Mouse (Mus musculus) heart, postnatal 0 days (tissue): ENCODE results near the gene Lipt1. TPM values are rescaled to one million over a fixed set of nuclear protein-coding genes. Genes with fewer than 3 reads are reported as not detected.
A peak's percentile ranks its signal among the peaks of the same experiment; 100 is the strongest.

ENCODE experiments used
- ATAC-seq: fragments of 200-750 bp; cut with Nextera tagmentation; 2 replicates; pipeline ENCODE4 v1.8.0; 2017; ENCODE audit warnings: low read depth, moderate number of reproducible peaks, moderate library complexity; ENCODE audit not compliant: insufficient read depth
- DNase-seq: peaks from one replicate; pipeline ENCODE4 v3.0.0-alpha.2; 2016; ENCODE audit warnings: low spot score
- H3K27ac ChIP-seq: fragments of 300-500 bp; sonication (generic); 2 replicates; pipeline ENCODE4 v1.5.1; 2014; ENCODE audit warnings: low read depth, mild to moderate bottlenecking
- H3K27me3 ChIP-seq: fragments of 300-500 bp; sonication (generic); 2 replicates; pipeline ENCODE4 v1.6.1; 2014; ENCODE audit warnings: low read length, mixed read lengths; ENCODE audit not compliant: control insufficient read depth, insufficient read depth
- H3K36me3 ChIP-seq: fragments of 300-500 bp; sonication (generic); replicated peaks from 2 replicates; pipeline ENCODE4 v1.6.1; 2014; ENCODE audit warnings: low read length, mixed read lengths; ENCODE audit not compliant: control insufficient read depth, insufficient read depth
- H3K4me1 ChIP-seq: fragments of 300-500 bp; sonication (generic); 2 replicates; pipeline ENCODE4 v1.6.1; 2014; ENCODE audit warnings: antibody characterized with exemption; ENCODE audit not compliant: control insufficient read depth, insufficient read depth
- H3K4me2 ChIP-seq: fragments of 300-500 bp; sonication (generic); 2 replicates; pipeline ENCODE4 v1.6.1; 2014; ENCODE audit warnings: low read depth, mild to moderate bottlenecking, low read length, moderate library complexity
- H3K4me3 ChIP-seq: fragments of 300-500 bp; sonication (generic); 2 replicates; pipeline ENCODE4 v1.5.1; 2014; ENCODE audit warnings: low read depth, low read length
- H3K9ac ChIP-seq: fragments of 300-500 bp; sonication (generic); replicated peaks from 2 replicates; pipeline ENCODE4 v1.6.1; 2014; ENCODE audit warnings: low read depth, low read length, mixed read lengths
- H3K9me3 ChIP-seq: fragments of 300-500 bp; sonication (generic); replicated peaks from 2 replicates; pipeline ENCODE4 v1.6.1; 2016; ENCODE audit warnings: low read length; ENCODE audit not compliant: control insufficient read depth
- CTCF ChIP-seq: IDR thresholded peaks from 2 replicates; pipeline ENCODE4 v1.5.1; 2016; ENCODE audit warnings: antibody characterized with exemption, control low read depth, low read depth
- EP300 ChIP-seq: IDR thresholded peaks from 2 replicates; pipeline ENCODE4 v1.6.1; 2016; ENCODE audit warnings: antibody characterized with exemption, low read depth
- WGBS: fragments of 180-500 bp; shearing (Covaris S2); extraction: QIAGEN DNeasy Blood & Tissue Kit; methylation state at CpG from one replicate; pipeline ENCODE4 v1.1.7; 2014; 5-methylcytosine and 5-hydroxymethylcytosine counted together
- polyA plus RNA-seq: library from polyadenylated mRNA; unstranded; fragments of >200 nt; fragmentation: Nextera tagmentation; extraction: Ambion mirVana; gene quantifications from 2 replicates; pipeline ENCODE4 v1.2.1, GENCODE M21; 2015
- total RNA-seq: library from RNA; depleted of rRNA; stranded (reverse); fragments of >200 nt; gene quantifications from 2 replicates; pipeline ENCODE4 v1.2.3, GENCODE M21; 2014; ENCODE audit warnings: low replicate concordance

The Lipt1 gene
- total and polyA plus RNA-seq, 2 experiments from 2014 or later: 6.9 to 10.4 TPM

GRCm38 (mm10) chr1:37869362-37869761 lies 2.2 kb upstream of the Lipt1 start:
- Histone ChIP-seq H3K27ac (no peak overlapping the region), H3K27me3 (no peaks in the 10 kb centered on the region), H3K4me1 (peaks cover 15% of the 10 kb centered on the region), H3K4me2 (no peak overlapping the region), H3K9ac (no peak overlapping the region), H3K36me3 (no peaks in the 10 kb centered on the region), H3K9me3 (no peaks in the 10 kb centered on the region), H3K4me3 (no peak overlapping the region)
- TF ChIP-seq EP300: no peak
- TF ChIP-seq CTCF: no peak
- no peak for DNase-seq
- WGBS: 57% methylated on average over 2 of the region's 2 CpGs
- ATAC-seq: no peak

GRCm38 (mm10) chr1:37872131-37873067 lies 861 bp downstream of the Lipt1 start:
- Histone ChIP-seq H3K4me3 (peak overlapping the region; percentile 57), H3K27me3 (no peaks in the 10 kb centered on the region), H3K9ac (peak overlapping the region; percentile 44; the same call in 1 of the 2 replicates), H3K9me3 (no peaks in the 10 kb centered on the region), H3K4me2 (peak overlapping the region; percentile 77), H3K4me1 (peaks cover 9% of the 10 kb centered on the region), H3K27ac (peak overlapping the region; percentile 87), H3K36me3 (peaks cover 28% of the 10 kb centered on the region)
- no peak for TF ChIP-seq CTCF
- TF ChIP-seq EP300: no peak
- ATAC-seq (peak; percentile 91), DNase-seq (peak; percentile 85)
- 6% methylated on average over 33 of the region's 33 CpGs for WGBS

- Histone ChIP-seq H3K36me3 (peaks cover 34% of the 10 kb centered on the region), H3K9me3 (no peaks in the 10 kb centered on the region), H3K27me3 (no peaks in the 10 kb centered on the region), H3K4me3 (no peak overlapping the region), H3K4me1 (peaks cover 9% of the 10 kb centered on the region), H3K27ac (no peak overlapping the region), H3K4me2 (peak overlapping the region; percentile 77; the same call in 1 of the 2 replicates), H3K9ac (no peak overlapping the region)
- DNase-seq (no peak), ATAC-seq (no peak)
- TF ChIP-seq CTCF: no peak
- no peak for TF ChIP-seq EP300
- 76% methylated on average over 4 of the region's 4 CpGs for WGBS
Observed at GRCm38 (mm10) chr1:37873157-37873556, 1.6 kb downstream of the Lipt1 start.

- ATAC-seq (no peak), DNase-seq (no peak)
- H3K9me3 ChIP-seq: no peaks in the 10 kb centered on the region
- H3K4me1 ChIP-seq: peaks cover 4% of the 10 kb centered on the region; the same call in 1 of the 2 replicates
- no peak overlapping the region for H3K4me3 ChIP-seq
- 90% methylated on average over 13 of the region's 13 CpGs for WGBS
- TF ChIP-seq EP300 (no peak), CTCF (no peak)
- H3K4me2 ChIP-seq: no peak overlapping the region
- no peak overlapping the region for H3K9ac ChIP-seq
- H3K27ac ChIP-seq: no peak overlapping the region
- H3K36me3 ChIP-seq: peaks cover 71% of the 10 kb centered on the region
- no peaks in the 10 kb centered on the region for H3K27me3 ChIP-seq
Observed at GRCm38 (mm10) chr1:37877736-37878460, 6.4 kb downstream of the Lipt1 start.

GRCm38 (mm10) chr1:37883411-37883810 lies 11.9 kb downstream of the Lipt1 start:
- no peak overlapping the region for H3K4me3 ChIP-seq
- no peaks in the 10 kb centered on the region for H3K4me1 ChIP-seq
- no peak overlapping the region for H3K9ac ChIP-seq
- H3K36me3 ChIP-seq: peaks cover 47% of the 10 kb centered on the region
- ATAC-seq (no peak), DNase-seq (no peak)
- H3K27me3 ChIP-seq: no peaks in the 10 kb centered on the region
- H3K9me3 ChIP-seq: no peaks in the 10 kb centered on the region
- no peak overlapping the region for H3K4me2 ChIP-seq
- 86% methylated on average over 4 of the region's 4 CpGs for WGBS
- no peak overlapping the region for H3K27ac ChIP-seq
- TF ChIP-seq CTCF: no peak
- no peak for TF ChIP-seq EP300
